Mouse (Mus musculus) brown adipose tissue, adult 24 weeks (tissue): Measurements from ENCODE around the gene Ptprm. TPM values are rescaled to one million over a fixed set of nuclear protein-coding genes. Genes with fewer than 3 reads are reported as not detected.

Experiments
- H3K27ac ChIP-seq: fragments of 200-500 bp; replicated peaks from 2 replicates; pipeline ENCODE4 v1.5.1; 2012; ENCODE audit warnings: low read depth, mild to moderate bottlenecking, low read length
- H3K4me1 ChIP-seq: fragments of 200-500 bp; 2 replicates; pipeline ENCODE4 v1.6.1; 2012; ENCODE audit warnings: low read length, mixed read lengths; ENCODE audit not compliant: control insufficient read depth, insufficient read depth, insufficient read length
- H3K4me3 ChIP-seq: fragments of 200-500 bp; 2 replicates; pipeline ENCODE4 v1.5.1; 2012; ENCODE audit warnings: low read depth, mild to moderate bottlenecking, low read length, moderate library complexity; ENCODE audit not compliant: insufficient read depth
- polyA plus RNA-seq: library from polyadenylated mRNA; stranded (reverse); fragments of >200 nt; gene quantifications from 2 replicates; pipeline ENCODE4 v1.2.4, GENCODE M21; 2012; ENCODE audit not compliant: missing spikeins, insufficient read depth, insufficient read length

Gene Ptprm
- polyA plus RNA-seq, 1 experiment, result 23.5 TPM

GRCm38 (mm10) chr17:66637951-66638722 lies 716.1 kb downstream of the Ptprm start:
- no peaks in the 10 kb centered on the region for H3K4me1 ChIP-seq
- H3K27ac ChIP-seq, result no peak overlapping the region

DNA sequence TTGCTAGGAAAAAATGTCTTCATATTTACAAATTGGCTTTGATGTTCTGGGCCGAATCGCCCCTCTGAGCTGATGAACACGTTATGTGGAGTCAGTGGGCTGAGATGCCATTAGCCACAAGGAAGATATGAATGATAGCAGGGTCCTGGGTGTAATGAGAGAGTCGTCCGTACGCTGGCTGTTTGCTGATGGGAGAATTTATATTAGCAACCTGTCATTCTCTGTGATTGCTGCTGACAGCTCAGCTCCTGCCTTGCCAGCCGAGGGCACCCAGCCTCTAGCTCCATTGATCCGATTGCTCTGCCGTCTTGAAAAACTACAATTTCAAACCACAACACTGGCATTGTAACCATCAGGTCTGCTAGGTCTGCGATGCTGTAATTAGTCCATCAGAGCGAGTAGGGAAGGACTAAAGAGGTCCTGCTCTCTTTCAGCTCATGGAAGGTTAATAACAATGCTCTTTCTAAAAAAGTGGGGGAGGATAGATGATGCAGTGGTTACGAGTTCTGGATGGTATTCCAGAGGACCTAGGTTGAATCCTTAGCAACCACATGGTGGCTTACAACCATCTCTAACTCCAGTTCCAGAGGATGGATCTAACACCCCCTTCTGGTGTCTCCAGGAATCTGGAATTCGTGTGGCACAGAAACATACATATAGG lies 734.1 kb downstream of the Ptprm start:
- Histone ChIP-seq H3K4me1 (no peaks in the 10 kb centered on the region), H3K4me3 (no peak overlapping the region), H3K27ac (no peak overlapping the region)

More at GRCm38 (mm10) chr17:66637951-66638722, 716.1 kb downstream of the Ptprm start:
- H3K4me3 ChIP-seq, result no peak overlapping the region

DNA sequence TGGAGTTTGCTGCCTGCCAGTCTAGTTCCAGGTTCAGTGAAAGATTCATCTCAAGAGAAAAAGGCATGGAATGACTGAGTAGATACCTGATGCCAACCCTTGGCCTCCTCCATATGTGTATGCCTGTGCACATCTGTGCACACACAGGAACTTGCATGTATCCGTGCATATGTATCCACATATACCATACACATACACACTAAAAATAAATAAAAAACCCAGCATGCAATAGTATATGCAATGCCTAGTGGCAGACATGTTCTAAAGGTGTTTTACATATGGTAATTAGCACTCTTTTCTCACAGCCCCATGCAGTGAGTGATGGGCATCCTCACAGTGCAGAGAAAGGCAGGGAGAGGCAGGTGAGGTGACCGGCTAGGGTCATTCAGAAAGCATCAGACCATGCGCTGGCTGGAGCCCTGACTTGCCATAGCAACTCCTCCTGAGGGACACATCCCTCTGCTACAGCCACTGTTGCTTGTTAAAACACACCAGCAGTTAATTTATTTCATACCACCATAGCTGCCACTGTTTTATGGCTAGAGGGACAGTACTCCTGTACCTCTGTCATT lies 734.9 kb downstream of the Ptprm start:
- Histone ChIP-seq H3K4me3 (no peak overlapping the region), H3K4me1 (no peaks in the 10 kb centered on the region), H3K27ac (no peak overlapping the region)
